Mouse (Mus musculus) MEL (cell line): Measurements from ENCODE around the gene Aqp7.
A peak's percentile ranks its signal among the peaks of the same experiment; 100 is the strongest.

Source experiments
- BHLHE40 ChIP-seq: IDR thresholded peaks from 2 replicates; pipeline ENCODE4 v1.6.1; 2012; ENCODE audit warnings: low read depth, mild to moderate bottlenecking, inconsistent platforms, low read length, improper control_type of control experiment, borderline replicate concordance
- CHD1 ChIP-seq: IDR thresholded peaks from 2 replicates; pipeline ENCODE4 v1.6.1; 2012; ENCODE audit warnings: low read depth, mild to moderate bottlenecking, inconsistent platforms, low read length, improper control_type of control experiment
- CTCF ChIP-seq, 3 experiments: IDR thresholded peaks in 2 of 3; conservative IDR thresholded peaks in 1 of 3; 2 replicates each; pipeline ENCODE4 v1.5.1; 2011 to 2012; ENCODE audit warnings: low read length in 3 of 3, low read depth in 2 of 3, mild to moderate bottlenecking in 2 of 3, improper control_type of control experiment in 1 of 3, inconsistent platforms in 1 of 3, mixed read lengths in 1 of 3, moderate library complexity in 1 of 3; ENCODE audit not compliant: control insufficient read depth in 1 of 3, insufficient read depth in 1 of 3, poor library complexity in 1 of 3, severe bottlenecking in 1 of 3
- ELF1 ChIP-seq: IDR thresholded peaks from 2 replicates; pipeline ENCODE4 v1.6.1; 2014; ENCODE audit warnings: low read depth, mild to moderate bottlenecking, inconsistent platforms, low read length, improper control_type of control experiment, moderate library complexity
- ETS1 ChIP-seq: IDR thresholded peaks from 2 replicates; pipeline ENCODE4 v1.6.1; 2012; ENCODE audit warnings: low read depth, mild to moderate bottlenecking, inconsistent platforms, low read length, improper control_type of control experiment, moderate library complexity
- MAFK ChIP-seq: IDR thresholded peaks from 2 replicates; pipeline ENCODE4 v1.6.1; 2011; ENCODE audit warnings: low read depth, mild to moderate bottlenecking, low read length, improper control_type of control experiment, borderline replicate concordance
- MAX ChIP-seq: IDR thresholded peaks from 2 replicates; pipeline ENCODE4 v1.6.1; 2011; ENCODE audit warnings: low read length, improper control_type of control experiment
- MYC ChIP-seq: IDR thresholded peaks from 2 replicates; pipeline ENCODE4 v1.6.1; 2011; ENCODE audit warnings: low read depth, mild to moderate bottlenecking, low read length, improper control_type of control experiment, moderate library complexity
- NELFE ChIP-seq: IDR thresholded peaks from 2 replicates; pipeline ENCODE4 v1.6.1; 2011; ENCODE audit warnings: low read depth, low read length, improper control_type of control experiment
- POLR2A ChIP-seq, 2 experiments: IDR thresholded peaks; 2 replicates each; pipeline ENCODE4 v1.6.1; 2011 to 2012; ENCODE audit warnings: low read length in 2 of 2, mild to moderate bottlenecking in 2 of 2, control low read depth in 1 of 2, improper control_type of control experiment in 1 of 2, low read depth in 1 of 2, moderate library complexity in 1 of 2; ENCODE audit not compliant: control insufficient read depth in 1 of 2, insufficient read depth in 1 of 2, poor library complexity in 1 of 2
- POLR2AphosphoS2 ChIP-seq: IDR thresholded peaks from 2 replicates; pipeline ENCODE4 v1.6.1; 2011; ENCODE audit warnings: low read length, improper control_type of control experiment
- TCF12 ChIP-seq: IDR thresholded peaks from 2 replicates; pipeline ENCODE4 v1.6.1; 2014; ENCODE audit warnings: low read depth, mild to moderate bottlenecking, inconsistent platforms, low read length, improper control_type of control experiment, moderate library complexity
- UBTF ChIP-seq: IDR thresholded peaks from 2 replicates; pipeline ENCODE4 v1.6.1; 2012; ENCODE audit warnings: low read depth, mild to moderate bottlenecking, inconsistent platforms, low read length, improper control_type of control experiment, moderate library complexity, borderline replicate concordance; ENCODE audit not compliant: insufficient read depth
- USF1 ChIP-seq: IDR thresholded peaks from 2 replicates; pipeline ENCODE4 v1.6.1; 2014; ENCODE audit warnings: low read depth, mild to moderate bottlenecking, inconsistent platforms, low read length, improper control_type of control experiment, moderate library complexity

GRCm38 (mm10) chr4:41096794-41097193 lies 48.9 kb upstream of the Aqp7 start:
- TF ChIP-seq CTCF (IDR thresholded peaks at IDR 0.05 in 2 of 3, conservative IDR thresholded peaks at IDR 0.05 in 1 of 3; ENCODE audit: control insufficient read depth in 1 of 3, insufficient read depth in 1 of 3, low read depth in 2 of 3, low read length in 3 of 3, poor library complexity in 1 of 3, severe bottlenecking in 1 of 3) (no peak), BHLHE40 (no peak), MYC (no peak), MAX (no peak), POLR2A (IDR thresholded peaks at IDR 0.05; ENCODE audit: control insufficient read depth in 1 of 2, insufficient read depth in 1 of 2, low read depth in 1 of 2, low read length in 2 of 2, poor library complexity in 1 of 2) (no peak), NELFE (no peak), MAFK (no peak), TCF12 (peak; percentile 78), ETS1 (peak; percentile 64), USF1 (no peak), ELF1 (no peak), POLR2AphosphoS2 (no peak), CHD1 (no peak), UBTF (no peak)
